Mouse (Mus musculus): ENCODE data around the gene Zcchc18. TPM values are rescaled to one million over a fixed set of nuclear protein-coding genes. Genes with fewer than 3 reads are reported as not detected.

Gene Zcchc18
- polyA plus RNA-seq, 1 experiment from 2014 or later = 0.88 TPM

DNA sequence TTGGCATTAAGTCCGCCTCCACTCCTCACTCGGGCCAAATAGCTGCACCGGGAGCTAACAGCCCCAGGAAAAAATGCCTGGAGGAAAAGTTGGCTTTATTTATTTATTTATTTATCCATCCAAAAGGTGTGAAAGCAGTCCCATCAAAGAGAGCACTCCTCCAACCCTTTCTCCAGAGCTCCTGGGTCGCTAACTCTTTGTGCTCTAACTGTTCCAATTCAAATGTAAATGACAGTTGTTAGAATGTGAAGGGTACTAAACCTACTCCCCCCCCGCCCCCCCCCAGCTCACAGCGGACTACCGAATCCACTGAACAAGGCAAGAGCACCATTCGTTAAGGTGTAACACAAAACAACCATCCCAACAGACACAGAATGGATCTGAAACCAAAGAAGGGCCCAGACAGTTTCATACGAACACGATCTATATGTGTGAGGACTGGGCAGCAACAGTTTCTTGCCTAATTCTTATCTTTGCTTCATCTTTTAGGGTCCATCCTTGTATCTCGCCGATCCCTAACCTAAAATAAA, 44.6 kb downstream of the Zcchc18 start:
- no peak for DNase-seq (ENCODE audit: low spot score)
- TF ChIP-seq CTCF (IDR thresholded peaks at IDR 0.05) = no peak
- TF ChIP-seq EP300 (IDR thresholded peaks at IDR 0.05) = no peak
- no peaks in the 10 kb centered on the region for H3K27me3 ChIP-seq (replicated peaks; ENCODE audit: insufficient read depth, low read length)
- H3K4me2 ChIP-seq (replicated peaks; ENCODE audit: low read depth, low read length) = peak overlapping the region; percentile 52
- H3K36me3 ChIP-seq (ENCODE audit: insufficient read depth, low read length) = no peaks in the 10 kb centered on the region
- H3K4me3 ChIP-seq (ENCODE audit: low read depth, low read length) = peak overlapping the region; percentile 39
- H3K27ac ChIP-seq (ENCODE audit: low read length) = peak overlapping the region; percentile 82; the same call in 1 of the 2 replicates
- 12% methylated on average over 12 of the region's 12 CpGs for WGBS
- H3K4me1 ChIP-seq (ENCODE audit: insufficient read depth, low read depth, low read length) = no peaks in the 10 kb centered on the region
- ATAC-seq = peak; percentile 3; the same call in 1 of the 2 replicates
- H3K9me3 ChIP-seq (ENCODE audit: low read length) = no peaks in the 10 kb centered on the region
- peak overlapping the region; percentile 41 for H3K9ac ChIP-seq (replicated peaks; ENCODE audit: low read depth)

DNA sequence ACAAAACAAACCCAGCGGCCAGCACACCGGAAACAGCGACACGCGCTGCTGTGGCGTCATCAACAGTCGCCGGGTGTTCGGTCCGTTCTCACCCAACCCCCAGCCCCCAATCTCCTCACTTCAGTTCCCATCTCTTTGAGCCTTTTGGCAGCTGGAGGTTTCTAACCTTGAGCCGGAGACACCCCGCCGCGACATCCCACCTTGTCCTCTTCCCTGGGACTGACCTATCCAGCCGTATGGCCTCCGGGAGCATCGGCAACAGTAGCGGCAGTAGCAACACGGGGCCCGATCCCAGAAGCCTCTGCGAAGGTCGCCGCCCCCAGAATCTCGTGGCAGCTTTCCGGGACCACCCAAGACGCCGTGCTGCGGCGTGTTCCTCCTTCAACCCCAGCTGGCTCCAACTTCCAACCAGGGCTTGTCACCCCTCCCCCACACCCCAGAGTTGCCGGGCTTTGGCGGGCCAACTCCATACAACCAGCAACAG, 45.1 kb downstream of the Zcchc18 start, which contains the start of gene Slc25a53:
TSS of gene Slc25a53 (minus strand) at position 303 of the 484 bp plus-strand sequence.
- Histone ChIP-seq H3K9ac (replicated peaks; ENCODE audit: low read depth) (peak within 1 kb of the TSS; percentile 41), H3K4me2 (replicated peaks; ENCODE audit: low read depth, low read length) (peak within 1 kb of the TSS; percentile 52), H3K4me1 (ENCODE audit: insufficient read depth, low read depth, low read length) (no peaks in the 10 kb centered on the region), H3K27ac (ENCODE audit: low read length) (peak within 1 kb of the TSS; percentile 82), H3K27me3 (replicated peaks; ENCODE audit: insufficient read depth, low read length) (no peaks in the 10 kb centered on the region), H3K4me3 (ENCODE audit: low read depth, low read length) (peak within 1 kb of the TSS; percentile 39), H3K9me3 (ENCODE audit: low read length) (no peaks in the 10 kb centered on the region), H3K36me3 (ENCODE audit: insufficient read depth, low read length) (no peaks in the 10 kb centered on the region)
- 15% methylated on average over 25 of the region's 31 CpGs for WGBS
- DNase-seq (ENCODE audit: low spot score) = peak; percentile 84
- peak; percentile 43 for TF ChIP-seq EP300 (IDR thresholded peaks at IDR 0.05)
- TF ChIP-seq CTCF (IDR thresholded peaks at IDR 0.05) = no peak
- peak; percentile 97 for ATAC-seq

DNA sequence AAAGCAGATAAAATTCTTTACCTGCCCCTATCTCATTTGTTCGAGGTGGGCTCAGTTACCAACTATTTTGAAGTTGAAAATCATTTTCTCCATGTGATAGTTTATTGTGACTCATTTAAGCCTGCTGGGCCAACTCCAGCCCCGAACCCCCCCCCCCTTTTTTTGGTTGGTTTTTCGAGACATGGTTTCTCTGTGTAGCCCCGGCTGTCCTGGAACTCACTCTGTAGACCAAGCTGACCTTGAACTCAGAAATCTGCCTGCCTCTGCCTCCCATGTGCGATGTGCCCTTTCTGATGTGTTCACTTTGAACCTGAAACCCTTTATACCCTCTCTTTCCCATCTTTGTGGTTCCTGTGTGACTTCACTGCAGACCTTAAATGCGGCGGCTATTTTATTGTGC, 45.5 kb downstream of the Zcchc18 start:
- H3K4me1 ChIP-seq (ENCODE audit: insufficient read depth, low read depth, low read length) = no peaks in the 10 kb centered on the region
- H3K27me3 ChIP-seq (replicated peaks; ENCODE audit: insufficient read depth, low read length) = no peaks in the 10 kb centered on the region
- no peaks in the 10 kb centered on the region for H3K36me3 ChIP-seq (ENCODE audit: insufficient read depth, low read length)
- H3K4me3 ChIP-seq (ENCODE audit: low read depth, low read length) = peak overlapping the region; percentile 39
- 47% methylated on average over 7 of the region's 7 CpGs for WGBS
- ATAC-seq (peak; percentile 14; the same call in 1 of the 2 replicates), DNase-seq (ENCODE audit: low spot score) (no peak)
- H3K9me3 ChIP-seq (ENCODE audit: low read length) = no peaks in the 10 kb centered on the region
- H3K27ac ChIP-seq (ENCODE audit: low read length) = peak overlapping the region; percentile 82
- no peak for TF ChIP-seq EP300 (IDR thresholded peaks at IDR 0.05)
- TF ChIP-seq CTCF (IDR thresholded peaks at IDR 0.05) = no peak
- H3K4me2 ChIP-seq (replicated peaks; ENCODE audit: low read depth, low read length) = peak overlapping the region; percentile 52
- peak overlapping the region; percentile 41; the same call in 1 of the 2 replicates for H3K9ac ChIP-seq (replicated peaks; ENCODE audit: low read depth)

Other genes with a start within 250 kb of the Zcchc18 start
- gene Morf4l2, start 249.5 kb upstream of the Zcchc18 start, polyA plus RNA-seq (2015; fragmentation: Nextera tagmentation; extraction: Ambion mirVana) = 293 and 313 TPM in 2 replicates
- gene Glra4, start 213.0 kb upstream of the Zcchc18 start, polyA plus RNA-seq (2015; fragmentation: Nextera tagmentation; extraction: Ambion mirVana) = not detected in 2 replicates
- 0.84 and 1.6 TPM in 2 replicates for gene Plp1, start 170.5 kb upstream of the Zcchc18 start, polyA plus RNA-seq (2015; fragmentation: Nextera tagmentation; extraction: Ambion mirVana)
- 0.02 and 0.04 TPM in 2 replicates for gene Rab9b, start 124.4 kb upstream of the Zcchc18 start, polyA plus RNA-seq (2015; fragmentation: Nextera tagmentation; extraction: Ambion mirVana)
- gene H2bfm, start 65.8 kb upstream of the Zcchc18 start, polyA plus RNA-seq (2015; fragmentation: Nextera tagmentation; extraction: Ambion mirVana) = not detected in 2 replicates
- 15.2 and 19.8 TPM in 2 replicates for gene Tmsb15b2, start 17.7 kb upstream of the Zcchc18 start, polyA plus RNA-seq (2015; fragmentation: Nextera tagmentation; extraction: Ambion mirVana)
- 0.95 TPM in 1 of 2 replicates, not detected in the other for gene Tmsb15l, start 16.3 kb upstream of the Zcchc18 start, polyA plus RNA-seq (2015; fragmentation: Nextera tagmentation; extraction: Ambion mirVana)
- 12.8 and 15.3 TPM in 2 replicates for gene Tmsb15b1, start 16.3 kb upstream of the Zcchc18 start, polyA plus RNA-seq (2015; fragmentation: Nextera tagmentation; extraction: Ambion mirVana)
- gene Slc25a53, start 45.1 kb downstream of the Zcchc18 start, polyA plus RNA-seq (2015; fragmentation: Nextera tagmentation; extraction: Ambion mirVana) = 8.5 and 9.0 TPM in 2 replicates
- gene Fam199x, start 56.4 kb downstream of the Zcchc18 start, polyA plus RNA-seq (2015; fragmentation: Nextera tagmentation; extraction: Ambion mirVana) = 5.7 and 6.7 TPM in 2 replicates
- gene Esx1, start 128.9 kb downstream of the Zcchc18 start, polyA plus RNA-seq (2015; fragmentation: Nextera tagmentation; extraction: Ambion mirVana) = not detected in 2 replicates